Mouse (Mus musculus) adrenal gland, adult (tissue): ENCODE measurements around the gene Opn1sw.
"Not testable (repeated sequence)": the region's sequence is repeated elsewhere in the genome, so short reads cannot be mapped to it uniquely, and the experiment has no call there.

ENCODE experiments used
- DNase-seq, 2 experiments: peaks; one replicate each; pipeline ENCODE4 v3.0.0; 2022 to 2023; ENCODE audit warnings: low spot score in 1 of 2; ENCODE audit not compliant: inconsistent age in 2 of 2

Opn1sw gene

DNA sequence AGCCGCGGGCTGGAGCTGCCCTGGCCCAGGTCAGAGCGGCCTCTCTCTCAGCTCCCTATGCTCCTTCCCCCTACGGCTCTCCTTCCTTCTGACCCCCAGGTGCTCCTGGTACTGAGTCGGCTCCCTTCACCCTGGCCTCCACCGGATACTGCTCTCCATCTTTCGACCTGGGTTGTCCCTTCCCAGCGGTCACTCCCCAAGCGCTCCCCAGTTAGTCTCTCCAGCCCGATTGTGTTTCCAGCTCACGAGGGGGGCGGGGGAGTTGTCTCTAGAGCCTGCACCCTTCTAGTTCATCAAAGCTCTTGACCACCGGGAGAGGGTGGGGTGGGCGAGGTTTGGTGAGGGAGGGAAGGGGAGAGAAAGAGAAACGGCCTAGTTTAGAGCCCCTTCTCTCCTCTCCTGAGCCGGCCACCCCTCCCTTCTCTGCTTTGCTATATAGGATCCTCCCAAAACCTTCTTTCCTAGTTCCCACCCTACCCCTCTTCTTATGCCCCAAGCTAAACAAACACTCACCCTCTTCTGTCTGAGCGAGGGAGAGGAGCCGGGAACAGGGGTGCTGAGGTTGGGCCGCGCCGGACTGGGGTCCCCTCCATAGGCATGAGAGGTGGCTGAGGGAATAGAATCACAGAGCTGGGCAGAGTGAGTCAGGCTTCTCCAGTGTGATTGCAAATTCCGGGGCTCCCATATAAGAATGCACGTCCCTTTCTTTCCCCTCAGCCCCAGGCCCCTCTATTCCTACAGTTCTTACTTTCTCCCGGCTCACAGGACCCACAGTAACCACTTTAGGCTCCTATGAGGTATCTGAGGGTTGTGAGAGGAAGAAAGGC lies 8.7 kb upstream of the Opn1sw start:
- no peak for DNase-seq

DNA sequence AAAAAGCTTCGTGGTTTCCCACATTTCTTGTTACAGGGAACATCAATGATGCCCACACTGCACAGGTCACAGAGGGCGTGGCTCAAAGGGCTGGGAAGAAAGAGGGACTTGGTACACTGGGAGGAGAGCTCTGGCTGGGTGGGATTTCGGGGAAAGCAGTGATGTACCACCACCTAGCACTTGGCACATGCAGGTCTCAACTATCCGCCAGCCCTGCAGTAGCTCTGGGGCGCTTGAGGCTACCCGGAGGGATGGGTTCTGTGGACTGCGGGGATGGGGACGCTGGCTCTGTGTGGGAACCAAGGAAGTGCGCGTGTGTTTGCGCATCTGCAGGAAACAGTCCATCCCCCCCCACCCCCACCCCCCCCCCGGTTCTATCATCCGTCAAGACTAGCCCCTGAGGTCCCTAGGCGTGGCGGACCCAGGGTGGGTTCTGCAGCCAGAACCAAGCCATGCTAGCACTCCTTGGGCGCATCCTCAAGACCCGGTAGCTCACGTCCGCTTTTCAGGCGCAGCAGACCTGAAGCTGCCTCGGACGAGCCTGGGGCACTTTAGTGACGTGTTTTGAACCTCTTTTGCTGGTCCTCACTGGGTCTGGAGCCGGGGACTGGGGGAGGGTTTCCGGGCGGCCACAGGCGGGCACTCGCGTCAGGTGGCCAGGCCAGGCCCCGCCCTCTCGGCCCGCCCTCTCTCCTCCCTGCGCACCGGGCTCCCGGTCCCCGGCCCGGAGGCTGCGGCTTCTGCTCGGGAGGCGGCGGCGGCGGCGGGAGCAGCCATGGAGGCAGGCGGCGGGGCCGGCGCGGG lies 7.8 kb upstream of the Opn1sw start, which contains the start of gene Ccdc136:
TSS of gene Ccdc136 (plus strand) at position 400 of the 804 bp plus-strand sequence.
- DNase-seq = peak; percentile 84 to 91

DNA sequence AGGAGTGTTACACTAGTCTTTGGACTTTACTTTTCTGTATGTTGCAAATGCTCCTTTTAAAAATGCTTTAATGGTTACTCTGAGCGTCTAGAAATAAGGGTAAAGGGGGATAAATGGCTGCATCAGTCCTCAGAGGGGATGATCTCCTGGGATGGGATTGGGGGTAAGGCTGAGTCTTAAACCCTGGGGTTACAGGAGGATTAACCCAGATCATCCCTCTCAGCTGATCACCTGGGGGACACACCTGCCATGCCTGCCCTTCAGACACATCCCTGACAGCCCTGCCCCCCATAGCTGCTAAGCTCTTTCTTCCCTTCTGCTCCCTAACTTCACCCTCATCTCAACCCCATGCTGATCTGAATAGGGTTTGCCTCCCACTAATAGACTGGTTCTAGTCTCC lies 6.0 kb upstream of the Opn1sw start:
- no peak for DNase-seq

DNA sequence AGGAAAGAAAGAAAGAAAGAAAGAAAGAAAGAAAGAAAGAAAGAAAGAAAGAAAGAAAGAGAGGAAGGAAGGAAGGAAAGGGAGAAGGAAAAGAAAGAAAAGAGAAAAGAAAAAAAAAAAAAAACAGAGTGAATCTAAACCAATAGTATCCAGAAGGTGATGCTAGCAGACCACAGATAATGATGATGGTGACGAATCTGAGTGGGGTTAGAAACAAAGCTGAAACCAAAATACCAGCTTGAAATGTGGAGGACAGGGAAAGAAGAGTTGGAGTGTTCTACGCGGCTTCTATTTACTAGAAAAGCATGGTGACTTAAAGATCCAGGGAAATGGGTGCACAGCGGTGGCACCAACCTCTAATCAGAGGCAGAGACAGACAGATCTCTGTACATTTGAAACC lies 3.5 kb upstream of the Opn1sw start:
- DNase-seq = no peak

DNA sequence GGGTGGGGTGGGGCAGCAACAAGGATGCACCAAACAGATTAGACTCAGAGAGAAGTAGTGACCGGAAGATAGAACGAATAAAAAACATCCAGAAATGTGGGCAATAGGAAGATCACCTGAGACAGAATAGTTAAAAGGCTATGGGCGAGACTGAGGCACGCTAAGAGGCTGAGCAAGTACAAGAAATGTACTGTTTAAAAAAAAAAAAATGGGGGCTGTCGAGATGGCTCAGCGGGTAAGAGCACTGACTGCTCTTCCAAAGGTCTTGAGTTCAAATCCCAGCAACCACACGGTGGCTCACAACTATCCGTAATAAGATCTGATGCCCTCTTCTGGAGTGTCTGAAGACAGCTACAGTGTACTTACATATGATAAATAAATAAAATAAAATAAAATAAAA lies 3.0 kb upstream of the Opn1sw start:
- not testable (repeated sequence) for DNase-seq

DNA sequence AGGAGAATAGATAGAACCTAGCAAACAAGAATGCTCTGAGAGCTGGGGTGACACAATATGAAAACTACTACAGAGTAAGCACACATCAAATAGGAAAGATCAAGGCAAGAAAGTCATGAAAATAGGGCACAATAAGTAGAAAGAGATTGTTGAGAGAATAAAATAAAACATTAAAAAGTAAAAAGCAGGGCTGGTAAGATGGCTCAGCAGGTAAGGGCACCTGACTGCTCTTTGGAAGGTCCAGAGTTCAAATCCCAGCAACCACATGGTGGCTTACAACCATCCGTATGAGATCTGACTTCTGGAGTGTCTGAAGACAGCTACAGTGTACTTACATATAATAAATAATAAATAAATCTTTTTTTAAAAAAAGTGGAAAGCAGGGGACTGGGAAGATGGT lies 2.2 kb upstream of the Opn1sw start:
- DNase-seq = not testable (repeated sequence)

DNA sequence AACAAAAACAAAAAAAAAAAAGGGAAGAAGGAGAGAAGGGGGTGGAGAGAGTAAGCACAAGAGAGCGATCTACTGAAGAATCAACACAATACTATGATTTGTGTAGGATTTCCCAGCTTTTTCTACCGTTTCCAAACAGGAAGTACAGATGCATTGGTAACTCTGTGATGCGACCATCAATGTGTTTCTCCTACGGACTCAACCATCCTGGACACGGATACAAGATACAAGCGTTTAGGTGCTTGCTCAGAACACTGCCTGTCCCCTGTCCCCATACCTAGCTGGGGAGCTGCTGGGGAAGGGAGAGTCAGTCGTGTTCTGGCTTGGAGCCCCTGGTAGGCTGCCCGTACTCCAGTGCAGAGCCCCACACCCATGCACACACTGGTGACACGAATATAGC lies 1.2 kb upstream of the Opn1sw start:
- no peak for DNase-seq

DNA sequence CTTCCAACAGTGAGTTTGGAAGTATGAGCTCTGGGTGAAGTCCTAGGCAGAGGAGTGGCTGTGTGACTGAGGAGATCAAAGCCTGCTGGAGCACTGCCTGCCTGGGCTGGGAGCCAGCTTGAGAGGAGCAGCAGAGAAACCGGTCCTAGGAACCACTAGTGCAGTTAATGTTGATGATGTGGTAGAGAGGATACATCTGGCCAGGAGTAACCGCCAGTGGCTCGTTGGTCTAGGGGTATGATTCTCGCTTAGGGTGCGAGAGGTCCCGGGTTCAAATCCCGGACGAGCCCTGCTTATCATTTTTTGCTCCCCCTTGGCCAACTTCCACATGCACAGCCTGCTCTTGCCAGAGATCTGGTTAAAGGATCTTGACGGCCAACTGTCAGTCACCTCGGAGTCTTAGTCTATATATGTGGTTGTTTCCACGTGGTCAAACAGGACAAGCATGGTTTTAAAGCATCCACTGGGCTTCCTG lies 375 bp upstream of the Opn1sw start:
- DNase-seq = peak; percentile 82 to 91

DNA sequence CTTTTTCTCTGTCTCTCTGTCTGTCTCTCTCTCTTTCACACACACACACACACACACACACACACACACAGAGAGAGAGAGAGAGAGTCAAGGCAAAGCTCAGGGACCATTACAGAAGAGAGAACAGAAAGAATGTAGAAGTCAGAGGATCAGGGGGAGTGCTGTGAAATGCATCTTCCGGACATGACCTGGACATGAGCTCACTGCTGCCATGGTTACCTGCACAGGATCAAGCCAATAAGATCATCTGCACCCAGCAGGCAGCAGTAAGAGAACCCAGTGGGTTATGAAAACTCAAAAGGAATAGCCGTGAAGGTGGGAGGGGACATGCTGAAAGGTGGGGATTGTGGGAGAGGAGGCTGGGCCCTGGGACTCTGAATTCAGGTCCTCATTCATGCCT lies 5.8 kb downstream of the Opn1sw start:
- DNase-seq = no peak

DNA sequence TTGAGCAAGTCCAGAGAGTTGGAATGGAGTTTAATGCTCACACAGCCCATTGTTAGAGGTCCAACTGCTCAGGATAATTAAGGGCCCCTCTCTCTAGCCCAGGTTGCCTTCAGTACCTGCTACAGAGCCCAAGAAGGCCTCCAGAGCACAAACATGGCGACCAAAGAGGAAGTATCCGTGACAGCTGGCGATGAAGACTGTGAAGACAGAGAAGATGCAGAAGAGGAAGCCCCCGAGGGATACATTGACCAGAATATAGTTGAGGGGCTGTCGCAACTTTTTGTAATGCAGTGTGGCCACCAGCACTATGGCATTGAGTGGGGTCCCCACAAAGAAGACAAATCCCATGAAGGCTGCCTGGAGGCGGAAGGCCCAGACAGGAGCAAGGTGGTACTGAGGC lies 8.3 kb downstream of the Opn1sw start:
- DNase-seq = no peak

DNA sequence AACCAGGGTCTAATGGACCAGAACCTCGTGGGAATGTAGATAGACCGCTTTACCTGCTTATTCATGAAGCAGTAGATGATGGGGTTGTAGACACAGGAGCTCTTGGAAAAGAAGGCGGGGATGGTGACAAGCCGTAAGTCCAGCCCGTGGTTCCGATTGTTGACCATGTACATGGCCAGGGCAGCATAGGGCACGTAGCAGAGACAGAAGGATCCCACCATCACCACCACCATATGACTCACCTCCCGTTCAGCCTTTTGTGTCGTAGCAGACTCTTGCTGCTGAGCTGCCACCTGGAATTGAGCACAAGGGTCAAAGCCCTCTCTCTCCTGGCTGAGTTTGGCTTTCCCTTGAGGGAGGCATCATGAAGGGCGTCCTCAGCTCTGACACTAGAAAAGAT lies 9.6 kb downstream of the Opn1sw start:
- DNase-seq = no peak

DNA sequence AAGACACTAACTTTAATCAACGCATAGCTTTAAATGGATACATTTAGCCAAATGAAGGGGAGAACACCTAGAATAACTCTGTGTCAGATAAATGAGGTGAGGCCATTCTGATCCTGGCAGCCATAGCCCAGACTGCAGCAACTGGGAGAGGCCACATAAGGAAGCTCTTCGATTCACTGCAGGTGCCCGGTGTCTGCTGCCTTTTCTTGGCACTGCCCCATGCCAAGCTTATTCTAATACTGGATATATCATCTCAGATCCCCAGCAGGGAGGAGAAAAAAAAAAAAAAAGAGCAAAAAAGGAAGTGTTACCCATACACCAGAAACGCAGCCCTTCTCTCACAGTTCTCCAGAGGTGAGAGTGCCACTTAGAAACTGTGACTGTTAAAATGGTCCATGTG lies 10.9 kb downstream of the Opn1sw start:
- no peak for DNase-seq

DNA sequence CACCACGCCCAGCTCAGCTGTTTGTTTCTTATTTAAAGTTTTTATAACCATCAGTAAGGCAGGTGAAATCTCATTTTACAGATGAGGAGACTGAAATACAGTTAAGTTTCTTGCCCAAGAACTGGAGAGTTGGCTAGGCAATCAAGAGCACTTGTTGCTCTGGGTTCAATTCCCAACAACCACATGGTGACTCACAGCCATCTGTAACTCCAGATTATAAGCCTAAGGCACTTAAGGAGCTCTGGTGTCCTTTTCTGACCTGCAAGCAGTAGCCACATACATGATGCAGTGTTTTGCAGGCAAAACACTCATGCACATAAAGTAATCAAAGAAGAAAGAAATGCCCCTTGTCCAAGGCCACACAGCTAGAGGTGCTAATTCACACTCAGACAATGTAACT lies 23.0 kb downstream of the Opn1sw start:
- DNase-seq = no peak

DNA sequence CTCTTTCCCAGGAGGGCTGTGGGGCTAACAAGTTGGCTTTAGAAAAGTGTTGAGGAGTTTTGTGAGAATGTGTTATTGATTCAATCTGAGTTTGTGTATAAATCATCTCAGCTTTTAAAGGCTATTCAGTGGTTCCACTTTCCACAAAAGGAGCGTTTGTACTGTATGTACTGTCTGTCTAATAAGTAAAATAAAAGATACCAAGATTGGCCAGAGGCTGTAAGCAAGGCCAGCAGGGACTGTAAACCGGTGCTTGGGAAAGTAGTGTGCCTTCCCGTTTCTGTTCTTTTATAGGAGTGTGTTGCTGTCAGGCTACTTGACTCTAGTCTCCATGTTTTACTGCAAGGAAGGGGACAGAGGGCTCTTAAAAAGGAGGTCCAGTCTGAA lies 25.1 kb downstream of the Opn1sw start:
- no peak for DNase-seq

DNA sequence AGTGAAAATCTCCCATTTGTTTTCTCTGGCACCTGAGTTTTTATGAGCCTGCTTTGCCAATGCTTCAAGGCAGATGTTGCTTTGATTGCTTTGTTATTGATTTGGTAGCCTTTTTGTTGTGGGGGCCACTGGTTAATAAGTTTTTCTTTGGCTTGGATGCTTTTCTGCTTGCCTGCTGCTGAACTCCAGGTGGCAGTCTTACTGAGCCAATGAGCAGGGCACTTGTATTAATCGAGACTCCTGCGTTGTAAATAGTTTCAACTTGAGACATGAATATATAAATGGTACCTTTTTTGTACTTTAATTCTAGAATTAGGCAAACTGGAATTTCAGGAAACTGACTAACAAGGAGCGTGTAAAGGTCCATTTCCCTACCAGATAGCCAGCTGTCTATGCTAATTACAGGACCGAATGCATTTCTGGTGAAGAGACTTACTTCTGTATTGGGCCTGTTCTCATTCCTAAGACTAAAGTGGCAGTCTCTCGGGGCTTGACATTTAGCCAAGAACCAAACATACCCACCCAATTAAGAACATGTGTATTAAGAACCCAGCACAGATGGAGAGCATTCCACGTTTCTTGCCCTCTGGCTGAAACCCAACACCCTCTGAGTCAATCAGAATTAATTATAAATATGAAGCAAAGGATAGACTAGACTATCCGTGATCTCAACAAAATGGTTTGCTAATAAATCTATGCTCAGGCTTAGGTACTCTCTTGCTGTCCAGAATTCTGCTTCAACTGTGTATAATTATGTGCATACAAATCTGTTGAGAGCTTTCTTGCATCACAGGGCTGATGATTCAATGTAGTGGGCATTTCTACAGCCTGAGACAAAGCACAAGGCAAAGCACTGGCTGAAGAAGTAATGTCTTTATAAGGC lies 25.8 kb downstream of the Opn1sw start:
- peak in 1 of 2 experiments; percentile 55 for DNase-seq

DNA sequence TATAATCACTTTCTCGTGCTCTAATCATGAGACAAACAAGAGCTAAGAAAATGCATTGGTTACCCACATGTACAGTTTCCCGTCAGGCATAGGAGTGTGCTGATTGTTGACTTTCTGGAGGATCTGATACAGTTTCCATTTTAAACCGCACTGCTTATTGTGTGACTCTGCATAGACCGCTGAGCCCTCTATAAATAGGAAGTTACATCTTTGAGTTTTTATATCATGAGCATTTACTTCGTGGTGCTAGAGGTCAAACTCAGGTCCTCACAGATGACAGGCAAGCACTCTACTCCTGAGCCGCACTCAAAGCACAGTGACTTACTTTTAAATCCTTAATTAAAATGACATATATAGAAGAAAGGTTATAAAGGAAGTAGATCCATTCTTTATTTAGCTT lies 28.1 kb downstream of the Opn1sw start:
- no peak for DNase-seq

DNA sequence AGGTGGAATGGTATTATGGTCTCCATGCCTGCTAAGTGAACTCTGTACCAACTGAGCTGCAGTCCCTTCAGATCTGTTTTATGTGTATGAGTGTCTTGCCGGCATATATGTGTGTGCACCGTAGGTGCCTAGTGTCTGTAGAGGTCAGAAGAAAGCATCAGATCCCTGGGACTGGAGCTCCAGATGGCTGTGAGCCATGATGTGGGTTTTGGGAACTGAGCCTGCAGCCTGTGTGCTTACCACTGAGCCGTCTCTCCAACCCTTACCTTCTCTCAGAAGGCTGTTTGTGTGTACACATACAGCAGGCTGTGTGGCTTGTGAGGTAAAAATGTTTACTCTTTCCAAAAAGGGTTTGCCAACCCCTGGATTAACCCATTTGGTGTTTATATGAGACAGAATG lies 28.9 kb downstream of the Opn1sw start:
- no peak for DNase-seq

DNA sequence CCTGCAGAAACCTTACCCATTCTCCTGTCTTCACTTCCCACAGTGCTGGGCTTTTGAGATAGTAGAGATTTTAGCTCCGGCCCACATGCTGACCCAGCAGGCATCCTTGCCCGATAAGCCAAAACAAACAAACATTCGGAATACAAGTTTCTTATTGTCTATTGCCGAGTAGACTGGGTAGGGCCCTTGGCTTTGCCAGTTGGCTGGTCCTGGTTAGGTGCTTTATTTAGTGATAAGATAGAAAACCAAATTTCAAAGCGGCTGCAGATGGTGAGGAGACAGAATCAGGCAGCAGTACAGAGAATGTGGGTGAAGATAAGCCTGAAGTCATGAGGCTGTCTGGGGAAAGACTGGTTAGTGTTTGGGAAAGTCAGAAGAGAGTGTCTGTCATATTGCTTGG lies 35.5 kb downstream of the Opn1sw start:
- no peak for DNase-seq

DNA sequence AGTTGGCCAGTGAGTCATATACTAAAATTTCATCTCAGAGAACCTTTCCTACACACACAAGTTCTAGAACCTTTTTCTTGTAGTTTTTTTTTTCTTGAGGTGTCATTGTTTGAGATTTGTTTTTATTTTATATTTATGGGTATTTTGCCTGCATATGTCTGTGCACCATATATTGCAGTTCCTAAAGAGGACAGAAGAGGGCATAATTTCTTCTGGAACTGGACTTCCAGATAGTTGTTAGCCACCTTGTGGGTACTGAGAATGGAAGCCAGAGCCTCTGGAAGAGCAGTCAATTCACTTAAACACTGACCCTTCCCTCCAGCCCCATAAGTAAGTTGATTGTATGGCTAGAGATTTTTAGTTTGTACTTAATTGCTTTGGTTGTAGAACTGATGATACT lies 36.7 kb downstream of the Opn1sw start:
- DNase-seq = no peak

DNA sequence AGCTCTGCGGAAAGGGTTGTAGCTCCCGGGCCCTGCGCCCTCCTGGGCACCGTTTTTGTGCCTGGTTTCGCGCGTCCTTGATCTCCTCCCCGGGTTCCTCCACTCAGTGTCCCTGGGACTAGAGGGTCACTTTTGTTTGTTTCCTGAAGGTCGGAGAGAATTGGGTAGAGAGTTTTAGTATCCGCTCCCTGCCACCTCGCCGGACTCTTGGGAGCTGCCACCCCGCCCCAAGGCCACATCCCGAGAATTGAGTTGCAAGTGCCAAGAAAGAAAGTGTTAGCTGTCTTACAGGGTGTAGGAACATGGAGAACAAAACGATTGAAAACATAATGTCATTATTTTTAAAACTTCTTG lies 39.9 kb downstream of the Opn1sw start:
- no peak for DNase-seq

DNA sequence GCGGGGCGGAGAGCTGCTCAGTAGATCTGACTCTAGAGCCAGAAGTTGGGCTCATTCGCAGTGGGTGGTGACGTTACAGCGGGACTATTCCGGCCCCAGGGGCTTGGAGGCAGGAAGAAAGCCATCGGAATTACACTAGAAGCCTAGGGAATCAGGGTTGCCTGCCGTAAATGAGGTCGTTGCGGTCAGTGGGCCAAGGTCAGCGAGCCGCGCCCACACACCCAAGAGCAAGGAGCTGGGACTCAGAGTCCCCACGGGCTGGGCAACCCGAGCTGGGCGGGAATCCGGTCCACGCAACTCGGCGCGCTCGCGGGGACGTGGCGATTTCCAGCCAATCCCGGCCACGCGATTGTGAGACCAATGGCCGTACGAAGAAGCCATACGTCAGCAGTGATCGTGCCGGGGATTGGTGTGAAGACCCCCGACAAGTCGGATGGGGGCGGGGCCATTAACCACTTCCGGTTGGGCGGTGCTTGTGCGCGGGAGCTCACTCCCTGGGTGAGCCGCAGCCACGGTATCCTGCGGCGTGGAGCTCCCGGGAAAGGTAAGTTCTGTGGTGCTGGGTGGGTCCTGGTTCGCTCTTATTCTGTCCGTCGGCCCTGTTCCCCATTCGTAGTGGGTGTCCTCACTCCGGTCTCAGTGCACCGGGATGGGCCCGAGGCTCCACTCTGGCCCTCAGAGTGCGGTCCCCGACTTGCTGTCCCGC lies 40.5 kb downstream of the Opn1sw start, which contains the start of gene Calu:
TSS of gene Calu (plus strand) at position 405 of the 706 bp plus-strand sequence.
- DNase-seq = peak; percentile 99 to 100
